Mouse (Mus musculus) G1E (cell line): Measurements from ENCODE around the gene Ttc5.
"Not testable (repeated sequence)": the region's sequence is repeated elsewhere in the genome, so short reads cannot be mapped to it uniquely, and the experiment has no call there.

Source experiments
- CTCF ChIP-seq: IDR thresholded peaks from 2 replicates; pipeline ENCODE4 v1.5.1; 2012; ENCODE audit warnings: low read depth, low read length, inconsistent platforms, mixed read lengths
- POLR2AphosphoS5 ChIP-seq: IDR thresholded peaks from 2 replicates; pipeline ENCODE4 v1.6.1; 2012; ENCODE audit warnings: low read depth, low read length, inconsistent platforms; ENCODE audit not compliant: insufficient replicate concordance
- TAL1 ChIP-seq: conservative IDR thresholded peaks from 2 replicates; pipeline ENCODE4 v1.6.1; 2012; ENCODE audit warnings: low read depth, low read length, inconsistent platforms, mixed read lengths

GRCm38 (mm10) chr14:50806469-50806868 lies 21.1 kb upstream of the Ttc5 start:
- not testable (repeated sequence) for TF ChIP-seq CTCF, POLR2AphosphoS5, TAL1
